Mouse (Mus musculus) neural tube, embryonic 14.5 days (tissue): ENCODE measurements around the gene Pex14. TPM values are rescaled to one million over a fixed set of nuclear protein-coding genes. Genes with fewer than 3 reads are reported as not detected.

Experiments used
- ATAC-seq: fragments of 200-750 bp; cut with Nextera tagmentation; 2 replicates; pipeline ENCODE4 v1.8.0; 2017; ENCODE audit warnings: low read depth, mild to moderate bottlenecking, moderate TSS enrichment, moderate library complexity
- H3K27ac ChIP-seq: fragments of 300-500 bp; sonication (generic); 2 replicates; pipeline ENCODE4 v1.5.1; 2014; ENCODE audit warnings: low read depth, mild to moderate bottlenecking, control low read depth, low read length, moderate library complexity, mixed read lengths
- H3K27me3 ChIP-seq: fragments of 300-500 bp; sonication (generic); 2 replicates; pipeline ENCODE4 v1.6.1; 2014; ENCODE audit warnings: low read length; ENCODE audit not compliant: control insufficient read depth, insufficient read depth
- H3K36me3 ChIP-seq: fragments of 300-500 bp; sonication (generic); 2 replicates; pipeline ENCODE4 v1.6.1; 2014; ENCODE audit warnings: low read length, mixed read lengths; ENCODE audit not compliant: control insufficient read depth, insufficient read depth
- H3K4me1 ChIP-seq: fragments of 300-500 bp; sonication (generic); 2 replicates; pipeline ENCODE4 v1.6.1; 2014; ENCODE audit warnings: low read length; ENCODE audit not compliant: control insufficient read depth, insufficient read depth
- H3K4me2 ChIP-seq: fragments of 300-500 bp; sonication (generic); 2 replicates; pipeline ENCODE4 v1.6.1; 2014; ENCODE audit warnings: mild to moderate bottlenecking, low read depth, low read length, control low read depth
- H3K4me3 ChIP-seq: fragments of 300-500 bp; sonication (generic); 2 replicates; pipeline ENCODE4 v1.5.1; 2014; ENCODE audit warnings: low read depth, low read length, control low read depth, mixed read lengths
- H3K9ac ChIP-seq: fragments of 300-500 bp; sonication (generic); replicated peaks from 2 replicates; pipeline ENCODE4 v1.6.1; 2014; ENCODE audit warnings: low read depth, mild to moderate bottlenecking, control low read depth, low read length, mixed read lengths
- H3K9me3 ChIP-seq: fragments of 300-500 bp; sonication (generic); 2 replicates; pipeline ENCODE4 v1.6.1; 2016; ENCODE audit warnings: low read length; ENCODE audit not compliant: control insufficient read depth
- WGBS: fragments of 180-500 bp; shearing (Covaris S2); extraction: QIAGEN DNeasy Blood & Tissue Kit; methylation state at CpG from one replicate; pipeline ENCODE4 v1.1.7; 2014; 5-methylcytosine and 5-hydroxymethylcytosine counted together
- polyA plus RNA-seq: library from polyadenylated mRNA; unstranded; fragments of >200 nt; fragmentation: Nextera tagmentation; extraction: Ambion mirVana; gene quantifications from 2 replicates; pipeline ENCODE4 v1.2.1, GENCODE M21; 2014

The Pex14 gene
- polyA plus RNA-seq, 1 experiment from 2014 or later: 40.9 TPM

DNA sequence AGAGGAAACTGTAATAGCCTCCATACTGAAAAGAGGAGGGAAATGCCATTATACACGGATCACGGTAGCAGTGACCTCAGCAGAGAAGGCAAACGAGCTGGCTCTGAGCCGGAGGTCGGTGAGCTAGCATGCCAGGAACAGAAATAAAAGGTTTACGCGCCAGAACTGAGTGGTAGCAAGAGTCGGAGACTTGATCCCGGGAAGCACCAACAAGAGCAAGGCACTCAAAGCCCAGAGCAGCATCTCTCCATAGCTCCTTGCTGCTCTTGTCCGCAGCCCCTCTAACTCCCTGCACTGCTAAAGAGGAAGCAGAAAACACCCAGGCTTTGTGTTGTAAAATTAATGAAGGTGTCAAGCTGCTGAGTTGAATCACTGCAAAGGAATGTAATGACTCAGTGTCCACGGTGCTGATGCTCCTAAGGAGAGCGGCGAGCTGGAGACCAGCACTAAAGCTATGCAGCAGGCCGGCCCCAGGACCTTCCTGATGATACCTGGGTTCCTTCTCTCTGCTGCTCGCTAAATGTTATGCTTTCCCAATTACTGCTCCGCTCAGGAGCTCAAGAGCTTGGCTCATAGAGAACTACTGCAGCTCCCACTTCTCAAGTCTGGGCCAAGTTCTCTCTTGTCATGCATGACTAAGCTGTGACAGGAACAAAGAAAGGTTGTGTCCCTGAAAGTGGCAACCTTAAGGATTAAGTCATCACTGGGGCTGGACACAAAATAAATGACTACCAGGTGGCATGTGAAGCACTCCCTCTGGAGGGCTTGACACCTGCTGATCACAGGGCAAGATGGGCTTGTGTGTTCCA, 50.1 kb downstream of the Pex14 start:
- Histone ChIP-seq H3K27ac (no peak overlapping the region; the same call in 1 of the 2 replicates), H3K36me3 (no peaks in the 10 kb centered on the region), H3K27me3 (0 out of 2 replicates have a peak, but pooled peaks cover 2% of the 10 kb centered on the region), H3K4me2 (0 out of 2 replicates have a peak overlapping the region, but pooled peaks have one; percentile 7), H3K9me3 (no peaks in the 10 kb centered on the region), H3K4me3 (no peak overlapping the region), H3K9ac (no peak overlapping the region), H3K4me1 (peaks cover 36% of the 10 kb centered on the region)
- 2% methylated on average over 16 of the region's 16 CpGs for WGBS
- peak; percentile 44; the same call in 1 of the 2 replicates for ATAC-seq

DNA sequence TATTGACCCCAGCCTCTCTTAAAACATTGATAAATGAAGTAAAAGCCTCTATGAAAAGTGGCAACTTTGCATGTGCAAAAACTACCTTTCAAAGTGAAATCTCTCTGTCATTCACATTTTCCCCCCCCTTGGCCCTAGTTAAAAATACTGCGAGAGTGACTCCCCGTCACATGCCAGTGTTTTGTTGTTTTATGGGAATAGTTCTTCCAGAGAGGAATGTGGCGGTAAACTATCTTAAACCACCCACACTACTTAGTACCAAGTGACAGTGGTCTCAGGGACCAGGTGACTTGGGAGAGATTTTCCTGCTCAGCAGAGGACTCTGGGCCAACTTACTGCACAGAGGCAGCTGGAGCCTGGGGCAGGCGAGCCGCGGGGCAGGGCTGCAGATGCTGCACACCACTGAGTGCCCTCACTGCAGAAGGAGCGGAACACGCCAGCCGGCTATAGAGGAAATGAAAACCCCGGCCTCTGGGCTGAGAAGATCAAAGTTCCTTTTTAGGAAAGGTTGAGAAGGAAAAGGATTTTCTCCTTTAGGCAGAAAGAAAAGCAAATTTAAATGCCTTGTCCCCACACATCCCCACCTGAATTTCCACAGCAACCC, 50.9 kb downstream of the Pex14 start:
- WGBS: 16% methylated on average over 10 of the region's 10 CpGs
- Histone ChIP-seq H3K27ac (no peak overlapping the region), H3K9ac (no peak overlapping the region), H3K4me3 (no peak overlapping the region), H3K4me2 (no peak overlapping the region), H3K27me3 (0 out of 2 replicates have a peak, but pooled peaks cover 2% of the 10 kb centered on the region), H3K9me3 (no peaks in the 10 kb centered on the region), H3K4me1 (peaks cover 36% of the 10 kb centered on the region), H3K36me3 (no peaks in the 10 kb centered on the region)
- no peak for ATAC-seq

DNA sequence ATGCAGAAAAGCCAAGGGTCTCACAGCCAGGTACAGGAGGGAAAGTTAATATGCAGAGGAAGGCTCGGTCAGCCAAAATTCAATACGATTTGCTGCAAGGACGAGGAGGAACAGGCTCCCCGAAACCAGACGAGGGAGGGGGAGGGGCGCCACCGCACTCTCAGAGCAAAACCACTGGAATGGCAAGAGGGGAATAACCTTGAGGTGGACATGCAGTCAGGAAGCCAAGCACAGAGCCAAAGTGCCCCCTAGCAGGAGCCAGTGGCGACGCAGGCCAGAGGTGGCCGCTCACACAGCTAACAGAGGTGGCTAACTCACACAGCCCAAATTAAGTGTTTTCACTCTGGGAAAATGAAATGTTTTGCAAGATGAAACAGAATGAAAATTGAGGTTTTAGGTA, 52.3 kb downstream of the Pex14 start:
- Histone ChIP-seq H3K9ac (no peak overlapping the region), H3K9me3 (no peaks in the 10 kb centered on the region), H3K27ac (0 out of 2 replicates have a peak overlapping the region, but pooled peaks have one; percentile 24), H3K4me1 (peaks cover 36% of the 10 kb centered on the region), H3K27me3 (0 out of 2 replicates have a peak, but pooled peaks cover 2% of the 10 kb centered on the region), H3K36me3 (no peaks in the 10 kb centered on the region), H3K4me3 (no peak overlapping the region), H3K4me2 (no peak overlapping the region)
- no peak for ATAC-seq
- 4% methylated on average over 10 of the region's 10 CpGs for WGBS

DNA sequence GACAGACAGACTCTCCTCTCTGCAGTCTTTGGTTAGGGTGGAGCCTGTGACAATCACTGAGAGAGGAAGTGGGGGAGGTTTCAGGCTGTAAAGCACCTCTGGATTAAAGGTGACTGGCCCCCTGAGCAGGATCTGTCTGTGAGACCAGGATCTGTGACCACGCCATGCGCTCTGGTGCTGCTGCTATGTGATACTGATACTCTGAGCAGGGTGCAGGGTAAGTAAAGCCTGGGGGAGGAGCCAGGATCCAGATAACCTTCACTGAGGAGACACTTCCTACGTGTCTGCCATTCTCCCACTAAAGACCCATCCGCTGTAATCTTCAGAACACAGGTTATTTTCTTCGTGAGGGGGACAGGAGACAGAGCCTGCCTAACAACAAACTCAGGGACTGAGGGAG, 53.8 kb downstream of the Pex14 start:
- H3K27ac ChIP-seq: 0 out of 2 replicates have a peak overlapping the region, but pooled peaks have one; percentile 41
- H3K27me3 ChIP-seq: 0 out of 2 replicates have a peak, but pooled peaks cover 2% of the 10 kb centered on the region
- no peak overlapping the region for H3K4me2 ChIP-seq
- WGBS: 64% methylated on average over 5 of the region's 5 CpGs
- no peak overlapping the region for H3K9ac ChIP-seq
- H3K9me3 ChIP-seq: no peaks in the 10 kb centered on the region
- H3K4me1 ChIP-seq: peaks cover 36% of the 10 kb centered on the region
- no peak overlapping the region for H3K4me3 ChIP-seq
- H3K36me3 ChIP-seq: no peaks in the 10 kb centered on the region
- ATAC-seq: no peak

DNA sequence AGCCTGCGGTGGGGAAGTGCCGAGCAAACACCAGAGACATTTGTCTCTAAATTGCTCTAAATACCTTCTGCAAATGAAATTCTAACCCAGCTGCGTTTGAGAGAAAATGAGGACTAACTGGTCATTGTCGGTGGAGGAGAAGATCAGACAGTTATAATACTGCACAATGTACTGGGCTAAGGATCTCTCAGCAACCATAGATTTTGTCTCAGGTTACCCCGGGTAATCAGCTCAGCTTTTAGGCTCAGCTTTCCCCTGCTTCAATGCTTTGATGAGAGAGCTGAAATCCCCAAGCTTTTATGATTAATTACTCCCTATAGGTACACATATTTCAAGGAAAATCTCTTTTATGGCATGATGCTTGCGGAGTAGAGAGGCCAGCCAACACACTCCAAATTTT, 59.4 kb downstream of the Pex14 start:
- H3K36me3 ChIP-seq: no peaks in the 10 kb centered on the region
- 41% methylated on average over 6 of the region's 6 CpGs for WGBS
- H3K4me2 ChIP-seq: no peak overlapping the region
- no peak overlapping the region for H3K9ac ChIP-seq
- H3K9me3 ChIP-seq: no peaks in the 10 kb centered on the region
- ATAC-seq: no peak; the same call in 1 of the 2 replicates
- no peaks in the 10 kb centered on the region for H3K27me3 ChIP-seq
- H3K4me3 ChIP-seq: no peak overlapping the region
- H3K4me1 ChIP-seq: peaks cover 13% of the 10 kb centered on the region; the same call in 1 of the 2 replicates
- peak overlapping the region; percentile 69 for H3K27ac ChIP-seq

DNA sequence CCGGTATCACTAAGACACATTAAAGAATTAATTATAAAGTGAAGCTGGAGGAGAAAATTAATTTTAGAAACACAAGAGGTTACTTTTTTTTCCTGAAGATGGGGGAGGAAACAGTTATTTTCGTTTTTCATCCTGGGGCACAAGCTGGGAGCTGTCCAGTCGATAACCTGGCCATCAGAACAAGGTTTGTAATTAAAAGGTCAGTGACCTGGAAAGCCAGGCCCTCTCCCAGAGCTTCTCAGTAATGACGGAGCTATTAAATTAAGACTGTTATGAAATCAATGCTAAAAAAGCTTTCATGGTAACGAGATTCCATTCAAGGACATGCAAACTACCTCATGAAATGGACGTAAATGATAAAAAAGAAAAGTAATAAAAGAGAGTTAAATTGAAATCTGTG, 62.0 kb downstream of the Pex14 start:
- H3K27me3 ChIP-seq: no peaks in the 10 kb centered on the region
- no peak for ATAC-seq
- H3K4me1 ChIP-seq: peaks cover 13% of the 10 kb centered on the region; the same call in 1 of the 2 replicates
- H3K27ac ChIP-seq: no peak overlapping the region
- no peaks in the 10 kb centered on the region for H3K36me3 ChIP-seq
- no peaks in the 10 kb centered on the region for H3K9me3 ChIP-seq
- H3K4me2 ChIP-seq: no peak overlapping the region
- no peak overlapping the region for H3K9ac ChIP-seq
- no peak overlapping the region for H3K4me3 ChIP-seq
- 63% methylated on average over 6 of the region's 6 CpGs for WGBS

DNA sequence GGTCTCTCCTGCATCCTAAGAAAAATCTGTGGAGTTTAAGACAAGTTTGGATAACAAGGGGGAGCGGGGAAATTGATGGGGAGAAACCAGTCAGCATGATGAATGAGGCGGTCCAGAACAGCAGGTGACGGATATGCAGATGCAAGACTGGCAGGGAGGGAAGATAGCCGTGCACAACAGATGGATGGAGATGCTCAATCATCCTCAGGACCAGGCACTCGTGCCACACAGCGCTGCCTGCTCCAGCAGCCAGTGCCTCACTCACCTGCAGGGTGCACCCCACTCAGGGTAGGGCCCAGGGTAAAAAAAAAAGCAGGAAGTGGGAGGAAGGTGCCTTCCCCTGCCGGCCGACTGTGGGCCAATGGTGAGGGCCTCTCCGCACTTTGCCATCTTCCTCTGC, 63.1 kb downstream of the Pex14 start:
- Histone ChIP-seq H3K36me3 (no peaks in the 10 kb centered on the region), H3K4me1 (peaks cover 13% of the 10 kb centered on the region; the same call in 1 of the 2 replicates), H3K9me3 (no peaks in the 10 kb centered on the region), H3K27me3 (no peaks in the 10 kb centered on the region), H3K9ac (no peak overlapping the region), H3K27ac (peak overlapping the region; percentile 34; the same call in 1 of the 2 replicates), H3K4me3 (no peak overlapping the region), H3K4me2 (no peak overlapping the region)
- 35% methylated on average over 9 of the region's 9 CpGs for WGBS
- no peak for ATAC-seq

DNA sequence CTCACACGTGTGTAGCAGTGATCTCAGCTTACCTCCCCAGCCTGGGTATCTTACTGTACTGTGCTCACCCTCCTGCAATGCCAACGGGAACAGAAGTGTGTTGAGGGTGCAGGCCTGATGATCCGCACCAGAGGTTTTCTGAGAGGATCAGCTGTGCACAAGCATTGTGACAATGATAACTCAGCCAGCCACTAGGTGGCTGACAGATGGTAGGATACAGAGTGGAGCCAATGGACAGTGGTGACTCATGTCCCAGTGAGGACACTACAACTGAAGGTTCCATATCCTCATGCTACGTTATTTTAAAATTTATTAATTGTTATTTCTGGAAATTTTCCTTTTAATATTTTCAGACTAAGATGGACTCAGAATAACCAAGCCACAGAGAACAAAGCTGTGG, 68.2 kb downstream of the Pex14 start:
- H3K36me3 ChIP-seq: no peaks in the 10 kb centered on the region
- no peak overlapping the region for H3K27ac ChIP-seq
- 71% methylated on average over 4 of the region's 4 CpGs for WGBS
- H3K9me3 ChIP-seq: no peaks in the 10 kb centered on the region
- H3K27me3 ChIP-seq: no peaks in the 10 kb centered on the region
- no peak overlapping the region for H3K9ac ChIP-seq
- H3K4me3 ChIP-seq: no peak overlapping the region
- no peak overlapping the region for H3K4me2 ChIP-seq
- peak; percentile 38; the same call in 1 of the 2 replicates for ATAC-seq
- peaks cover 2% of the 10 kb centered on the region for H3K4me1 ChIP-seq

DNA sequence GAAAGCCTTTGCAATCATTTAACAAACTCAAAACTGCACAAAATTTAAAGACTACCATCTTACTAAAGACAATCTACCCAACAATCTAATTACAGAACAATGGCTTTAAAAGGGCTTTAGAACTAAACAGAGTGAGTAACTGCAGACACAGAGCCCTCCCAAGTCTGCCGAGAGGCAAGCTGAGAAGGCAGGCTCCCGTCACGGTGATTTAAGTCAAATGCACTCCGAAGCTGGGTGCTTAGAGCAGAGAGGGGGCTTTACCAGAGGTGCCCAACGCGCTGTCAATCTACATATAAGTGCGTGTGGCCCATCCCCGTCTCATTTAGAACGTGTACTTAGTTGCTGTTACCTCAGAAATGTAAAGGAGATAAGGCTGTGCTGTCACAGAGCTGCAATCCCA, 72.1 kb downstream of the Pex14 start:
- H3K27ac ChIP-seq: no peak overlapping the region
- H3K27me3 ChIP-seq: no peaks in the 10 kb centered on the region
- no peaks in the 10 kb centered on the region for H3K9me3 ChIP-seq
- H3K4me2 ChIP-seq: no peak overlapping the region
- H3K9ac ChIP-seq: no peak overlapping the region
- no peak for ATAC-seq
- H3K36me3 ChIP-seq: no peaks in the 10 kb centered on the region
- WGBS: 14% methylated on average over 9 of the region's 9 CpGs
- H3K4me3 ChIP-seq: no peak overlapping the region
- peaks cover 2% of the 10 kb centered on the region for H3K4me1 ChIP-seq
